Mouse (Mus musculus) ES-Bruce4 (cell line): ENCODE measurements at regions not wholly inside any gene's neighbourhood (a gene's known extent, or its start where the extent isn't known, plus 50 kb on each side); places are given as distances from the start of the nearest gene placed in this dataset.
A peak's percentile ranks its signal among the peaks of the same experiment; 100 is the strongest.

ENCODE experiments used
- H3K27ac ChIP-seq: 2 replicates; pipeline ENCODE4 v1.5.1; 2012; ENCODE audit warnings: low read length, inconsistent platforms; ENCODE audit not compliant: insufficient read depth
- H3K27me3 ChIP-seq: 2 replicates; pipeline ENCODE4 v1.6.1; 2012; ENCODE audit warnings: mild to moderate bottlenecking, low read length, inconsistent platforms; ENCODE audit not compliant: control insufficient read depth, poor library complexity, insufficient read depth, severe bottlenecking
- H3K36me3 ChIP-seq: 2 replicates; pipeline ENCODE4 v1.6.1; 2012; ENCODE audit warnings: inconsistent platforms, mild to moderate bottlenecking, low read length, moderate library complexity; ENCODE audit not compliant: control insufficient read depth, poor library complexity, insufficient read depth, severe bottlenecking
- H3K4me1 ChIP-seq: one replicate; pipeline ENCODE4 v1.8.1; 2011; ENCODE audit warnings: low read length; ENCODE audit not compliant: control insufficient read depth, insufficient read depth
- H3K4me3 ChIP-seq: 2 replicates; pipeline ENCODE4 v1.5.1; 2011; ENCODE audit warnings: low read depth, mild to moderate bottlenecking, low read length
- H3K9ac ChIP-seq: 2 replicates; pipeline ENCODE4 v1.6.1; 2012; ENCODE audit warnings: low read depth, mild to moderate bottlenecking, inconsistent platforms; ENCODE audit not compliant: poor library complexity, severe bottlenecking
- H3K9me3 ChIP-seq: replicated peaks from 2 replicates; pipeline ENCODE4 v1.6.1; 2012; ENCODE audit warnings: mild to moderate bottlenecking, low read length, inconsistent platforms; ENCODE audit not compliant: control insufficient read depth, poor library complexity, insufficient read depth, severe bottlenecking
- CTCF ChIP-seq: IDR thresholded peaks from one replicate; pipeline ENCODE4 v1.8.1; 2011; ENCODE audit warnings: low read depth, low read length
- EP300 ChIP-seq: IDR thresholded peaks from 2 replicates; pipeline ENCODE4 v1.6.1; 2011; ENCODE audit warnings: low read depth, low read length; ENCODE audit not compliant: insufficient read depth
- POLR2A ChIP-seq: IDR thresholded peaks from one replicate; pipeline ENCODE4 v1.8.1; 2011; ENCODE audit warnings: low read length; ENCODE audit not compliant: insufficient read depth

- no peaks in the 10 kb centered on the region for H3K9me3 ChIP-seq
- no peak overlapping the region for H3K9ac ChIP-seq
- TF ChIP-seq CTCF (no peak), POLR2A (no peak), EP300 (no peak)
- no peaks in the 10 kb centered on the region; the same call in 1 of the 2 replicates for H3K27me3 ChIP-seq
- no peaks in the 10 kb centered on the region for H3K36me3 ChIP-seq
- H3K4me3 ChIP-seq, result no peak overlapping the region
- H3K27ac ChIP-seq, result no peak overlapping the region
- H3K4me1 ChIP-seq, result no peaks in the 10 kb centered on the region
Observed at GRCm38 (mm10) chr19:56089795-56090375, 197.1 kb upstream of the Habp2 start.

- no peaks in the 10 kb centered on the region; the same call in 1 of the 2 replicates for H3K27me3 ChIP-seq
- no peaks in the 10 kb centered on the region for H3K4me1 ChIP-seq
- H3K36me3 ChIP-seq, result no peaks in the 10 kb centered on the region
- H3K27ac ChIP-seq, result no peak overlapping the region
- H3K9ac ChIP-seq, result no peak overlapping the region
- H3K4me3 ChIP-seq, result no peak overlapping the region
- TF ChIP-seq CTCF, result no peak
- TF ChIP-seq POLR2A, result no peak
- TF ChIP-seq EP300, result no peak
- H3K9me3 ChIP-seq, result no peaks in the 10 kb centered on the region
Observed at GRCm38 (mm10) chr19:56091581-56091980, 195.4 kb upstream of the Habp2 start.

- TF ChIP-seq EP300 (no peak), CTCF (no peak), POLR2A (no peak)
- no peak overlapping the region for H3K27ac ChIP-seq
- H3K27me3 ChIP-seq, result no peaks in the 10 kb centered on the region
Observed at GRCm38 (mm10) chr19:56095873-56096272, 191.1 kb upstream of the Habp2 start.

GRCm38 (mm10) chr19:56099725-56100124 lies 187.2 kb upstream of the Habp2 start:
- H3K9ac ChIP-seq, result no peak overlapping the region
- TF ChIP-seq POLR2A (no peak), CTCF (no peak)
- H3K4me1 ChIP-seq, result no peaks in the 10 kb centered on the region
- H3K27me3 ChIP-seq, result no peaks in the 10 kb centered on the region
- no peak overlapping the region for H3K27ac ChIP-seq
- H3K4me3 ChIP-seq, result no peak overlapping the region
- H3K9me3 ChIP-seq, result no peaks in the 10 kb centered on the region; the same call in 1 of the 2 replicates
- no peaks in the 10 kb centered on the region for H3K36me3 ChIP-seq

More at GRCm38 (mm10) chr19:56095873-56096272, 191.1 kb upstream of the Habp2 start:
- Histone ChIP-seq H3K36me3 (no peaks in the 10 kb centered on the region), H3K4me3 (no peak overlapping the region), H3K9ac (no peak overlapping the region), H3K4me1 (no peaks in the 10 kb centered on the region), H3K9me3 (no peaks in the 10 kb centered on the region; the same call in 1 of the 2 replicates)

- Histone ChIP-seq H3K9ac (no peak overlapping the region), H3K4me3 (no peak overlapping the region), H3K36me3 (no peaks in the 10 kb centered on the region), H3K9me3 (no peaks in the 10 kb centered on the region; the same call in 1 of the 2 replicates), H3K27ac (no peak overlapping the region), H3K27me3 (no peaks in the 10 kb centered on the region), H3K4me1 (no peaks in the 10 kb centered on the region)
- peak; percentile 42 for TF ChIP-seq CTCF
- TF ChIP-seq POLR2A, result no peak
- TF ChIP-seq EP300, result no peak
Observed at GRCm38 (mm10) chr19:56100131-56100872, 186.6 kb upstream of the Habp2 start.

- Histone ChIP-seq H3K36me3 (no peaks in the 10 kb centered on the region), H3K9ac (no peak overlapping the region), H3K27ac (no peak overlapping the region), H3K27me3 (no peaks in the 10 kb centered on the region), H3K4me3 (no peak overlapping the region), H3K4me1 (no peaks in the 10 kb centered on the region), H3K9me3 (no peaks in the 10 kb centered on the region; the same call in 1 of the 2 replicates)
- no peak for TF ChIP-seq POLR2A
- no peak for TF ChIP-seq EP300
- no peak for TF ChIP-seq CTCF
Observed at GRCm38 (mm10) chr19:56102454-56103080, 184.4 kb upstream of the Habp2 start.
